Mouse (Mus musculus): Measurements from ENCODE around the gene Metap1d.

Gene Metap1d

GRCm38 (mm10) chr2:71453161-71453916 lies at the start of gene Metap1d:
TSS of gene Metap1d (plus strand) at chr2:71453276.
- peak; percentile 87 for DNase-seq (ENCODE audit: low read depth)

DNA sequence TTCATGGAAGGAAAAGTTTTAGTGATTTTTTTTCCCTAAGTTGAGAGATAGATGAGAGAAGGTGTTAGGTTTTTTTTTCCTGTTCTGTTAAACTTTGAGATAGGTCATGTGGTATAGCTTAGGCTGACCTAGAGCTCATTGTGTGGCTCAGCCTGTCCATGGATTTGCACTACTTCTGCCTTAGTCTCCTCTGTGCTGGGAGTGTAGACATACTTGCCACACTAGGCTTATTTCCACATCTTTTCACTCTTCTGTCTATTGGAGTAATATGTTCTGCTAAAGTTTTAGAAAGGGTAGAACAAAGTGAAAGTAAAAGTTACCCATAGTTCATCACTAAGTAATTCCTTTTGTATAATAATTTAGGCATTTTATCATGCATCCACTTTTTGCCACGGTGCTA lies 47.5 kb upstream of the Metap1d start:
- DNase-seq (ENCODE audit: low read depth): no peak

DNA sequence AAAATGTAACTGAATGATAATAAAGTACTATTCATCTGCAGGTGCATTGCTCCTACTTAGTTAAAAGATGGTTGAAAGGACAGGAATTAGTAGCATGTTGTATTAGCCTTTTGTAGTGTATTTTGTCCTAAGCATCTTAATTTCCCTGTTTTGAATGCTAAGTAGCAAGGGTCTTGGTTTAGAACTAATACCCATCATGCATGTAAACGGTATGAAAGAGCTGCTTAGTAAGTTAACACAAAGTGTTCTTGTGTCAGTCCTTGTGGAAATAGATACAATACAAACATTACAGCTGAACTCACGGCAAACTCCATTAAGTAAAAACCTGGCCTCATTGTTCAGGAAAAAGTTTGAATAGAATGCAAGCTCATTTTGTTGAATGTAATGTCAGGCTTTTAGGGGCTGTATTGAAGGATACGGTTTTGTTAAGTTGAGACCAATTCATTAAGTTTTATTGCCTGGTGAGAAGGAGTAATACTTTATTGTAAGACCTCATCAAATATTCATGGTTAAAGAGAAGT lies 34.3 kb upstream of the Metap1d start:
- no peak for DNase-seq (ENCODE audit: low read depth)

DNA sequence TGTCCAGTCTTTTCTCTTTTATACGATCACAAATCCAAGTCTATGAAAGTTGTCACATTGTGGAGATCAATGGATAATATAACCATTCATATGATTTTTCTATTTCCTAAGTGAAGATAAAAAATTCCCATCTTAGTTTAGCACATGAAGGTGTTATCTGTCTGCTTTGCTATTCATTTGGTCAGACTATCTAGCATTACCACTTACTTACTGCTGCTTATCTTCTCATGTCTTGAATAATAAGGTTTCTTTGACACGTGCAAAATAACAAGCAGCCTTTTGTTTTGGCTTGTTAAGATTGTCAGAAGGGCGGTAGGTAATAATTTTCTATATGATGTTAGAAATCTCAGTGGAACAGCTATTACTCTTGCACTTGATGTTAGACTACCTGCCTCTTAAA lies 33.7 kb upstream of the Metap1d start:
- no peak for DNase-seq (ENCODE audit: low read depth)

DNA sequence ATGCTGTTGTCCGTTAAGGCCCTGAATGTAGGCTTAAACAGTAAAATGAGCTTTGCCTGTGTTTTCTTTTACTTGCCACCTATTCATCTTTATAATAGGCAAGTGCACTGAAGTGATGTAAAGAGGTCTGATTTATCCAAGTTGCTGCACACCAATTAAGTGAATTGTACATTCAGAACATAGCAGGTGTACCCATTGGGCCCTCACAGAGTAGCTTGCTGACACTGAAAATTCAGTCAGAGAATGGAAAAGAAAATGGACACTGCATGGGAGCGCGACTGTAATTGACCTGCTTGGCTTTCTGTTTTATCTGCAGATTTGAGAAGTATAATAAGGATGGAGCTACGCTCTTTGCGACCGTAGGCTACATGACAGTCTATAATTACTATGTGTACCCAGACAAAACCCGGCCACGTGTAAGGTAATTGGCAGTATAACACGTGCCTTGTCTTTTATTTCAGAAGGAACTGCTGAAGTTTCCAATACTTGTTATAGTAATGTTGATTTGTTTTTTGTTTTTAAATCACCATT lies 32.1 kb upstream of the Metap1d start:
- DNase-seq (ENCODE audit: low read depth): no peak

- no peak for DNase-seq (ENCODE audit: low read depth)
Measured at GRCm38 (mm10) chr2:71424545-71424944, 28.5 kb upstream of the Metap1d start.

GRCm38 (mm10) chr2:71435440-71435839 lies 17.6 kb upstream of the Metap1d start:
- DNase-seq (ENCODE audit: low read depth): no peak

- DNase-seq (ENCODE audit: low read depth): no peak
Measured at GRCm38 (mm10) chr2:71443376-71443775, 9.7 kb upstream of the Metap1d start.

DNA sequence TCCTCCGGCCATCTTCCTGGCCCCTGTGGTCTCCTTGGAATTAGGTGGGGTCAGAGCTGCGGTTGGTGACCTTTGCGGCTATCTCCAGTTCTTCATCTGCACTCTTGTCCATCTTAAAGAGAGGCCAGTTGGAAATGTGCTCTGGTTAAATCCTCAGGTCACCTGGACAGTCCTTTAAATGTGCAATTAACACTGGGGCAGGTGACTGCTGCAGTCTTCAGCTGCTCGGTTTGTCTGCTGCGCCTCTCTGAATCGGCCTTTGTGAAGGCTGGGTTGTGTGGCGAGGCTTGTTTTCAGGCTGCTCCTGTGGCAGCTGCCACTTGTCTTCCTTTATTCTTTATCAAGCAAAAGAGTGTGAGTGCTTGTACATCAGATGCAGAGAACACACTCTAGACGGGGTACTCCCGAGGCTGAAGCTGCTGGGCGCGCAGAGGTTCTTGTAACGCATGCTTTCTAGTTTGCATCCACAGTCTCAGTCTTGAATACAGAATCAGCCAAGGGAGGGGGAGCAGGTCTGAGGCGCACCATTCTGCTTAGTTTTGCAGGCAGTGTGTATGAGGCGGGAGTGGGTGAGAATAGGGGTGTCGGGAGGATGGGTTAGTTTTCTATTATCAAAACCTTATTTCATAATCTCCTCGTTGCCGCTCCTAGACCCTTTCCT lies 7.4 kb upstream of the Metap1d start:
- no peak for DNase-seq (ENCODE audit: low read depth)

GRCm38 (mm10) chr2:71449604-71450003 lies 3.5 kb upstream of the Metap1d start:
- no peak for DNase-seq (ENCODE audit: low read depth)

- no peak for DNase-seq (ENCODE audit: low read depth)
Measured at GRCm38 (mm10) chr2:71451761-71452160, 1.3 kb upstream of the Metap1d start.

- no peak for DNase-seq (ENCODE audit: low read depth)
Measured at GRCm38 (mm10) chr2:71453917-71454260, 813 bp downstream of the Metap1d start.

DNA sequence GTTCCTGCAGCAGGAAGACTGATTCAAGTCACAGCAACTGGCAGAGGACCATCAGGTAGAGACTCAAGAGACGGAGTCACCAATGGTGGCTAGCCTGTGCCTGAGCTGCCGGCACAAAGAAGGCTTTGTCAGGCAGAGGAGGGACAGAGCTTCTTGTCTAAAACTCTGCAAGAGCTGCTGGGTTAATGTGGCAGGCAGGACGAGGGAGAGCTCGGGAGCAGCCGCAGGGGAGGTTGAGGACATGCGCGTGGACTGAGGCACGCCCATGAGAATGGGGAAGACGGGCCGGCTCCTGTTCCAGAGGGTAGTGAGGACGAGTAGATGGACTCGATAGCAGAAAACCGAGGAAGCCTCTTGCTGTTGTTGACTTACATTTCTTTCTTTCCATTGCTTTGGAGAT lies 5.5 kb downstream of the Metap1d start:
- no peak for DNase-seq (ENCODE audit: low read depth)

DNA sequence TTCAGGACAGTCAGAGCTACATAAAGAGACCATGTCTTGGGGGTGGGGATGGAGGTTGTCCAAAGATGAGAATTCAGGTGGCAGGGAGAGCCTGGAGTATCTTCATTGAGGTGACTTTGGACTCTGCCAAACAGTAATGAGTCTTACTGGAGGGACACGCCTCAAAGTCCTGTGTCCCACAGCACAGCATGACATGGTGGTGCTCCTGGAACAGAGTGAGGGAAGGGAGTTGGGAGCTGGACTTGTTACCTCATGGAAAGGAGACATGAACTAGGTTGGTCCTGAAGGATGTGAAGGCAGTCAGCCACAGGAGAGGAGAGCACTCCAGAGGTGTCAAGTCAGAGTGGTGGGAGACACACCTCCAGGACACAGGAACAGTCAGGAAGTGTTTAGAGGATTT lies 6.6 kb downstream of the Metap1d start:
- no peak for DNase-seq (ENCODE audit: low read depth)

DNA sequence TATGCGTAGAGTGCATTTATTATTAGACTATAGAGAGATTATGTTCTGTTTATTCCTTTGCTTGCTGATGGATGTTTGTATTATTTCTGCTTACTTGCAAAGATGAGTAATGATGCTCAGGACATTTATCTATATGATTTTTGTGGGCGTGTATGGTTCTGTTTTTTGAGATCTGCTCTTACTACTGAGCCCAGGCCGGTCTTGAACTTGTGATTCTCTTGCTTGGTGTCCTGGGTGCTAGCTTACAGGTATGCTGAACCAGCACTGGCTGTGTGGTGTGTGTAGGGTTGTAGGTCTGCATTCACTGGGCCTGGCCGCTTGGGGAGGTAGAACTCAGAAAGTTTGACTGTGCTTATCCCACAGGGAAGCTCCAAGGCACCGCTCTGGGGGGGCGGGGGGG lies 8.1 kb downstream of the Metap1d start:
- no peak for DNase-seq (ENCODE audit: low read depth)

GRCm38 (mm10) chr2:71461589-71461988 lies 8.5 kb downstream of the Metap1d start:
- no peak for DNase-seq (ENCODE audit: low read depth)

- no peak for DNase-seq (ENCODE audit: low read depth)
Measured at GRCm38 (mm10) chr2:71462066-71462465, 9.0 kb downstream of the Metap1d start.

- no peak for DNase-seq (ENCODE audit: low read depth)
Measured at GRCm38 (mm10) chr2:71462553-71462952, 9.5 kb downstream of the Metap1d start.

GRCm38 (mm10) chr2:71466103-71466502 lies 13.0 kb downstream of the Metap1d start:
- DNase-seq (ENCODE audit: low read depth): no peak

GRCm38 (mm10) chr2:71466861-71467450 lies 13.9 kb downstream of the Metap1d start:
- no peak for DNase-seq (ENCODE audit: low read depth)

DNA sequence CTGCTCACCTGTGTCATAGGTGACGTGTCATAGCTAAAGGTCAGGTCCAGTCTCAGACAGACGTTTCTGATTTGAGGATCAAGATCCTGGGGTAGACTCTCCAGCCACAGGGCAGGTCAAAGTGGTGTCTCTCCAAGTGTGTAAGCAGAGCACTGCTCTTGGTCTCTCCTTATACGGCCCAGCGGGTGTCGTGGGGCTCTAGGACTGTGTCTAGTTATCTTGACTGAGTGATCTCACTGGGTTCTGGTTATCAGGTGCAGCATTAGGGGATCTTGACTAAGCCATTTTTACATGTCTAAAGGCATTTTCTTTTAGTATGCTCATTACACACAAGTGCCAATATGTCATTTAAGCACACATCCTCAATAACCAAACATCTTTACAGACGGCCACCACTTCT lies 18.0 kb downstream of the Metap1d start:
- DNase-seq (ENCODE audit: low read depth): no peak

- DNase-seq (ENCODE audit: low read depth): no peak
Measured at GRCm38 (mm10) chr2:71473830-71474229, 20.8 kb downstream of the Metap1d start.

- DNase-seq (ENCODE audit: low read depth): peak; percentile 85
Measured at GRCm38 (mm10) chr2:71474345-71474744, 21.3 kb downstream of the Metap1d start.

All from fibroblast of lung, adult 2 months (primary cell).